Mouse (Mus musculus) cerebellum, adult 9-11 months (tissue): ENCODE data around the gene Chga.

Experiments used
- DNase-seq: peaks from one replicate; pipeline ENCODE4 v3.0.0; 2022

Gene Chga

GRCm38 (mm10) chr12:102554721-102555516 lies at the start of gene Chga:
Gene Chga, plus strand, starts transcription at chr12:102554969.
- peak; percentile 88 for DNase-seq

GRCm38 (mm10) chr12:102505131-102505713 lies 49.5 kb upstream of the Chga start:
- DNase-seq, result no peak

- DNase-seq, result no peak
Observed at GRCm38 (mm10) chr12:102505949-102506348, 48.8 kb upstream of the Chga start.

- DNase-seq, result peak; percentile 86
Observed at GRCm38 (mm10) chr12:102511363-102511762, 43.4 kb upstream of the Chga start.

GRCm38 (mm10) chr12:102514151-102514550 lies 40.6 kb upstream of the Chga start:
- no peak for DNase-seq

GRCm38 (mm10) chr12:102514751-102515150 lies 40.0 kb upstream of the Chga start:
- no peak for DNase-seq

GRCm38 (mm10) chr12:102516151-102516550 lies 38.6 kb upstream of the Chga start:
- DNase-seq, result no peak

GRCm38 (mm10) chr12:102517647-102518046 lies 37.1 kb upstream of the Chga start:
- DNase-seq, result no peak

GRCm38 (mm10) chr12:102519929-102520720 lies 34.6 kb upstream of the Chga start:
- DNase-seq, result no peak

GRCm38 (mm10) chr12:102521777-102522319 lies 32.9 kb upstream of the Chga start:
- DNase-seq, result peak; percentile 34

- no peak for DNase-seq
Observed at GRCm38 (mm10) chr12:102524216-102524615, 30.6 kb upstream of the Chga start.

- peak; percentile 39 for DNase-seq
Observed at GRCm38 (mm10) chr12:102524760-102525159, 30.0 kb upstream of the Chga start.

- DNase-seq, result no peak
Observed at GRCm38 (mm10) chr12:102527989-102528388, 26.8 kb upstream of the Chga start.

GRCm38 (mm10) chr12:102535796-102536195 lies 19.0 kb upstream of the Chga start:
- no peak for DNase-seq

- DNase-seq, result no peak
Observed at GRCm38 (mm10) chr12:102540278-102540677, 14.5 kb upstream of the Chga start.

GRCm38 (mm10) chr12:102541168-102541567 lies 13.6 kb upstream of the Chga start:
- DNase-seq, result no peak

GRCm38 (mm10) chr12:102545122-102545521 lies 9.6 kb upstream of the Chga start:
- no peak for DNase-seq

- DNase-seq, result no peak
Observed at GRCm38 (mm10) chr12:102550529-102550928, 4.2 kb upstream of the Chga start.

- no peak for DNase-seq
Observed at GRCm38 (mm10) chr12:102551186-102551585, 3.6 kb upstream of the Chga start.

- peak; percentile 7 for DNase-seq
Observed at GRCm38 (mm10) chr12:102552001-102552400, 2.8 kb upstream of the Chga start.

GRCm38 (mm10) chr12:102553705-102554275 lies 979 bp upstream of the Chga start:
- peak; percentile 50 for DNase-seq

- peak; percentile 62 for DNase-seq
Observed at GRCm38 (mm10) chr12:102555850-102556249, 1.1 kb downstream of the Chga start.

GRCm38 (mm10) chr12:102557372-102557771 lies 2.6 kb downstream of the Chga start:
- DNase-seq, result peak; percentile 12
